Mouse (Mus musculus) testis, adult 10 weeks (tissue): ENCODE measurements around the gene Mtfmt. TPM values are rescaled to one million over a fixed set of nuclear protein-coding genes. Genes with fewer than 3 reads are reported as not detected.

Source experiments
- polyA plus RNA-seq: library from polyadenylated mRNA; stranded (reverse); fragments of 350-450 nt; fragmentation: Illumina TruSeq; extraction: RNeasy Lipid Tissue Mini Kit (QIAGEN cat#74804); gene quantifications from one replicate; pipeline ENCODE4 v1.2.3, GENCODE M21; 2014; ENCODE audit warnings: low read depth, low replicate concordance

Gene Mtfmt
- 8.8 TPM for polyA plus RNA-seq

GRCm38 (mm10) chr9:65435671-65436301, at the start of gene Mtfmt:
Gene Mtfmt, plus strand, starts transcription at chr9:65435782.

GRCm38 (mm10) chr9:65391613-65391964, 44.0 kb upstream of the Mtfmt start, which contains the start of gene Kbtbd13:
Gene Kbtbd13, minus strand, starts transcription at chr9:65391652.

DNA sequence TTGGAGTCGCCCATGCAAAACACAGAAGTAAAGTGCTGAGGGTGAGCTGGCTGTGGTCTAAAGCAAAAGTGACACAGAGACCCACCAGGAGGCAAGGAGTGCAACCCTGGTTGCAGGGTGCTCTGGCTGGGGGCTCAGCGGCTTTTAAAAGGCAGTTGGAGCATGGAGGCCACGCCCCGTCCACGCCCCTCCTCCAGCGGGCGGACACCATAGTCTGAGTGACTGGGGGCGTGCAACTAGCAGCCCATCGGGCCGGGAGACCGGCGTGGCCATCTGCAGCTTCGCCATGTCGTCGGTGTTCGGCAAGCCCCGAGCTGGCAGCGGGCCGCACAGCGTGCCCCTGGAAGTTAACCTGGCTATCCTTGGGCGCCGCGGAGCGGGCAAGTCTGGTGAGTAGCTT, 37.3 kb upstream of the Mtfmt start, which contains the start of gene Rasl12:
Gene Rasl12, plus strand, starts transcription at position 228 of the 400 bp plus-strand sequence.

DNA sequence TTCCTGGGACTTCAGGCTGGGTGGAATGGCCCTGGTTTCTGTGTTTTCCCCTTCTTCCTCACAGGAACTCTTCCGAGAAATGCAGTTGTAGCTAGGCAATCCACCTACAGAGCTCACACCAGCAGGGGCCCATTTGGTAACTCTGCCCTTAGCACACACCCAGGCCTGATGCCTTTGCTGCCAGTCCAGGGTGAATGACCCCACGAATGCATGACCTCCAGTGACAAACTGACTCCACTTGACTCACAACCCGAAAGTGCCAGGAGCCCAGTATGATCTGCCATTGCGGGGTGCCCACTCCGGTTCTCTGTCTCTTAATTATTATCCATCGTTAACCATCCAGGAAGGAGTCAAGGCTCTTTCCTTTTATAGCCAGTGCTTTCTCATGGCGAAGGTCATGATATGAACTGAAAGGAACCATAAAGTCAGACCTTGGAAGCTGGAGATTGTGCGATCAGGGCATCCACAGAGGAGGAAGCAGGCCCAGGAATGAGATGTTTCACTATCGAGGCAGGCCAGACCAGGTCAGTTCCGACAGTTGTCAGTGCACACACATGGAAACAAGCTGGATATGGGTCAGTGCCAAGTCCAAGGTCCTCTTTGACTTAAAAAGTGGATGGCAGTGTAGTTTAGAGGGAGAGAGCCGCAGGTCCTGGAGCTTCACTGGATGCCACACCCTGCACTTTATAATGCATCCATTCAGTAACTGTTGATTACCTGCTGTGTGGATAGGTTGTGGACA, 12.7 kb upstream of the Mtfmt start, which contains the start of gene Slc51b:
Gene Slc51b, minus strand, starts transcription at position 196 of the 742 bp plus-strand sequence.

DNA sequence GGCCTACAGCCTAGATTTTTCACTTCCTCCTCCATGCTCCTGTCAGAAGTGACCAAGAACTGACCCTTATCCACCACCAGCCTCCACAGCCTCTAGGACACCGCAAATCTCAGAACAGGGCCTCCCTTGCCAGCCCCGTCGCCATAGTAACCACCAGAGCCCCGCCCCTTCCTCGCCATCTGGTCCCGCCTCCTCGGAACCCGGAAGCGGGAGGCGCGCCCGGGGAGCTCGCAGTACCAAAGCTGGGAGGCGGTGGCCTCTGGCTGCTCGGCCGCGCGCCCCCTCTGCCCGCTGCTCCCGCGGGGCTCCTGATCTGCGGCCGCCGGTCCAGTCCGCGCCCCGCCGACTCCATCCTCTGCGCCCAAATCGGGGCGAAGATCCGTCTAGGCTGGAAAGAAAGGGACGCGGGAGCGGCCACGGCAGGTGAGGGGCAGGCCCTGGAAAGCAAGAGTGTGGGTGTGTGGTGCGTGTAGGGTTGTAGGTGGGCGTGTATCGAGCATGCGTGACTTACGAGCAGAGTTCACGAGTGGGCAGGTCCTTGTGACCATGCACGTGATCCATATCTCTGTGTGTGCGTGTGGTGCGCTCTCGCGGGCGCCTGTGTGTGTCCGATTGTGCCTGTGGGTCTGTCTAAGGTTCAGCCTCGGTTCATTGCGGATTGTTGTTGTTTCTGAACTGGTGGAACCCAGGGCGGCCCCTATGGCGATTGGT, 25.3 kb downstream of the Mtfmt start, which contains the start of gene Spg21:
Gene Spg21, plus strand, starts transcription at position 216 of the 711 bp plus-strand sequence.

Other genes starting within 250 kb of the Mtfmt start
- gene Parp16, start 240.4 kb upstream of the Mtfmt start, polyA plus RNA-seq, result 1.7 TPM
- 0.13 TPM for gene Cilp, start 170.6 kb upstream of the Mtfmt start, polyA plus RNA-seq
- gene Clpx, start 141.5 kb upstream of the Mtfmt start, polyA plus RNA-seq, result 224 TPM
- 19.4 TPM for gene Pdcd7, start 89.7 kb upstream of the Mtfmt start, polyA plus RNA-seq
- not detected for gene Ubap1l, start 74.7 kb upstream of the Mtfmt start, polyA plus RNA-seq
- gene Kbtbd13, start 44.1 kb upstream of the Mtfmt start, polyA plus RNA-seq, result 0.21 TPM
- gene Rasl12, start 37.3 kb upstream of the Mtfmt start, polyA plus RNA-seq, result 3.0 TPM
- gene Slc51b, start 12.8 kb upstream of the Mtfmt start, polyA plus RNA-seq, result 0.34 TPM
- gene Spg21, start 25.2 kb downstream of the Mtfmt start, polyA plus RNA-seq, result 38.5 TPM
- gene Ankdd1a, start 84.4 kb downstream of the Mtfmt start, polyA plus RNA-seq, result not detected
- 17.9 TPM for gene Plekho2, start 144.3 kb downstream of the Mtfmt start, polyA plus RNA-seq
- gene Pif1, start 151.4 kb downstream of the Mtfmt start, polyA plus RNA-seq, result 0.28 TPM
- 2.7 TPM for gene Rbpms2, start 193.9 kb downstream of the Mtfmt start, polyA plus RNA-seq
- 75.1 TPM for gene Oaz2, start 232.2 kb downstream of the Mtfmt start, polyA plus RNA-seq